Mouse (Mus musculus): ENCODE measurements at regions not wholly inside any gene's neighbourhood (a gene's known extent, or its start where the extent isn't known, plus 50 kb on each side); places are given as distances from the start of the nearest gene placed in this dataset.

DNA sequence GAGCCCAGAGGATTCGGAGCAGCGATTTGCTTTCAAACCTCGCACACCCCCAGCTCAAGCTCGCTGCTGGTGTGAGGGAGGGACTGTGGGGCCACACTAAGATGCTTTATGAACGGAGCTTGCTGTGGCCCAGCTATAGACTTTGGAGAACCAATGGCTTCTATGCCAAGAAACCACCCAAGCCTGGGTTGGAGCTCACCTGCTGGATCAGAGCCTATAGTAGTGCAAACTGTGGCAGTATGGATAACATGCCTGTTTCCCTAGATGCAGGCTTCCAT, 142.5 kb upstream of the A230072I06Rik start:
- DNase-seq (ENCODE audit: low spot score in 2 of 2): no peak

GRCm38 (mm10) chr8:12137496-12137895, 141.1 kb upstream of the A230072I06Rik start:
- no peak for DNase-seq (ENCODE audit: low spot score in 2 of 2)

GRCm38 (mm10) chr8:12137913-12138312, 140.7 kb upstream of the A230072I06Rik start:
- no peak for DNase-seq (ENCODE audit: low spot score in 2 of 2)

DNA sequence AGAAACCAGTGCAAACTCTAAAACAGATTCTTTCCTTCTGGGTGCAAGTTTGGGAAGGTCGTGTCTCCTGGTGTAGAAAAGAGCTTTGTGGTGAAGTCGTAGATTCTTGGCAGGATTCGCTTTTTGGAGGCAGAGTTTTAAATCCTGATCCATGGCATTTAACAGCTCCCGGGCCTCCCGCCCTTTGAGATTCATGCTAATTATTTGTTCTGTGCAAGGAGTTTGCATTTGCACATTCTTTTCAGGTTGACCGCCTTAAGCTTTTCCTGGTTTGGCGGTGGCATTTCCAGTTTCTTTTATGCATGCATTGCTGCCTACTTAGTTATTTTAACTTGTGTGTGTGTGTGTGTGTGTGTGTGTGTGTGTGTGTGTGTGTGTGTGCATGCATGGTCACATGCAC, 126.9 kb upstream of the A230072I06Rik start:
- no peak for DNase-seq (ENCODE audit: low spot score in 2 of 2)

DNA sequence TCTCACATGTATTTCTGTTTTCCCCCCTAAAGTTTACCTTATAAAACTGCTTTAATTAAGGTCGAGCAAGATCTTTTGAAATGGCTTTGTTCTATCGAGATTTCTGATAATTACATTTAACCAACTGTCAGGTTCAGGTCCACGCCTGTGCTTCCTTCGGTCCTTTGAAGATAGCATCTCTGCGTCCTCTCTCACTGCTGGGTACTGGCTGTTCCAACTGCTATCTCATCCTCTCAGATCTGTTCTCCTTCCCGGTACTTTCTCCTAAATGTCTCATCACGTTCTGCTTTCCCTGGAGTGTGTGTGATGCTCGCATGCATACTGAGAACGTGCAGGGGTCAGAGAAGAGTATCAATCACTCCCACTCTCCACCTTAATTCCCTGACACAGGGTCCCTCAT, 125.8 kb upstream of the A230072I06Rik start:
- no peak for DNase-seq (ENCODE audit: low spot score in 2 of 2)

- DNase-seq (ENCODE audit: low spot score in 2 of 2): no peak
Measured at GRCm38 (mm10) chr8:12156893-12157292, 121.7 kb upstream of the A230072I06Rik start.

DNA sequence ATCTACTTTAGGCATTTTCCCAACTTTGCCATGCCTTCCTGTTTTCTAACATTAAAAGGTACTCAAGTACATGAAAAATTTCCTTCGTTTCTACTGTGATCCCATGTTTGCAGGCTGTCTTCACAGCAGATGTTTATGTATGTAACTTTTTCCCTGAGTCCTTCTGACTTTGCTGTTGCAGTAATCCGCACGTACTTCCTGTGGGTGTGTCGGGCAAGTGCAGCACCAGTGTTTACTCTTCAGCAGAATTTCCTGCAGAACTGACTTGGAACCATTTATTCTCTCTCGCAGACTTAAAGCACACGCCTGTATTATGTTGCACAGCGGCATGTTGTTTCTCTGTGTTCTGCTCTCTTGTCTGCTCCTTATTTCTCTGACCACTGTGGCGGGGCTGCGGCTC, 120.4 kb upstream of the A230072I06Rik start:
- no peak for DNase-seq (ENCODE audit: low spot score in 2 of 2)

GRCm38 (mm10) chr8:12162921-12163705, 115.5 kb upstream of the A230072I06Rik start:
- no peak for DNase-seq (ENCODE audit: low spot score in 2 of 2)

- no peak for DNase-seq (ENCODE audit: low spot score in 2 of 2)
Measured at GRCm38 (mm10) chr8:12165487-12166152, 113.0 kb upstream of the A230072I06Rik start.

GRCm38 (mm10) chr8:12171788-12172187, 106.8 kb upstream of the A230072I06Rik start:
- no peak for DNase-seq (ENCODE audit: low spot score in 2 of 2)

- no peak for DNase-seq (ENCODE audit: low spot score in 2 of 2)
Measured at GRCm38 (mm10) chr8:12175496-12175895, 103.1 kb upstream of the A230072I06Rik start.

DNA sequence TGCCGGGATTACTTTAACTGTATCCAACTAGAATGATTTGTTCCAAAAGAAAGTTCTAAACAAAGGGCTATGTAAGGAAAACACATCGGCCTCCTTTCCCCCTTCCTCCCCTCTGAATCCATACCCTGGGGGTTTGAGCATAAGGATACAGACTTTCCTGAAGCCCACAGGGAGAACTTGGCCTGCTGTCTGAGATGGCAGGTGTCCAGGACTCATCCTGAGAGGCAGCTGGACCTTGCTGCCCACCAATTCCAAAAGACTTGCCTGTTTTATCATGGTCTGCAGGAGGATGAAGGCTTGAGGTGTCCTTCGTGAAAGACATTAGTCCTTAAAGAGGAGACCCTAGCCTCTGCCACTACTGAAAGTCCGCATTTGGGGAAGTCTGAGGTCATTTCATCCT, 94.0 kb upstream of the A230072I06Rik start:
- no peak for DNase-seq (ENCODE audit: low spot score in 2 of 2)

DNA sequence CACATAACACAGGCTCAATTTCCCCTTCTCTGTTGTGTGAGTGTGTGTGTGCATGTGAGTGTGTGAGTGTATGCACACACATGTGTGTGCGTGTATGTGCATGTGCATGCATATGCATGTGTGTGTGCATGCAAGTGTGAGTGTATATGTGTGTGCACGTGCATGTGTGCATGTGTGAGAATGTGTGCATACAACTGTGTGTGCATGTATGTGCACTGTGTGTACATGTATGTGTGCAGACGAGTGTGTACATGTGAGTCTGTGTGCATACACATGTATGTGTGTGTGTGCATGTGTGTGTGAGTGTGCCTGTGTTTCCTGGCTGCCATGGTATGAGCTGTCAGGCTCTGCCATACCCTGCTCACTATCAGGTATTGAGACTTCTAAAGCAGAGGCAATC, 91.3 kb upstream of the A230072I06Rik start:
- no peak for DNase-seq (ENCODE audit: low spot score in 2 of 2)

DNA sequence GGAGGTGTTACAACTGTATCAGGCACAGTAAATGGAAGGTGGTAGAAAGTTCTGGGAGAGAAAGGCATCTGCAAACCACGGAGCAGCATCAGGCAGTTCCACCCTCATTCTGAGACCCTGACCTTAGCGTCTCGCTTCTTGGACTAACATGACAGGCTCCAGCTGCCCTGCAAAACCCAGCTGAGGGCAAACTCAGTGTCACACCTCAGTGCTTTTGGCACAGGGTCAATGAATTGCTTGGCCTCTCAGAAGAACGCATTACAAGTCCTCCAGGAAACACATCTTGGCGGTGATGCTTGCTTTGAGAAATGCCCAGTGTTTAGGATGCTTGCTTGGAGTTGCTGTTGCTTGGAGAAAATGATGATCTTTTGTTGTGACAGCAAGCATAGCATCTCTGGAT, 90.2 kb upstream of the A230072I06Rik start:
- DNase-seq (ENCODE audit: low spot score in 2 of 2): no peak

DNA sequence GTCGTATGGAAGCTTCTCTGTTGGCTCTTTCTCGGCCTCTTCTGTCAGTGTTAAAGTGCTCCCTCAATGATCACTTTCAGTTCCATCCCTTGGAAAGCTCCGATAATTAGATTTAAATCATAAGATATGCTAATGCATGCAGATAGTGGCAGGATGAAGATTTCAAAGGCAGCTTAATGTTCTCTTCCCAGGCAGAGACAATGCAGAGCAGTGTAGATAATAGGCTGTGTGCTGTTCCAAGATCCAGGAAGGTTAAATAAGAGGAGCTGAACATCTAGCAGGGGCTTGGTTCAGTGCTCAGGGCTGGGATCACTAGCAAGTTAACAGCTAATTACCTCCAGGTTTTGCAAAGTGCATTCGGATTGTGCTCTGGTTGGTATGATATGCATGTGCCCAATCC, 89.7 kb upstream of the A230072I06Rik start:
- DNase-seq (ENCODE audit: low spot score in 2 of 2): no peak

DNA sequence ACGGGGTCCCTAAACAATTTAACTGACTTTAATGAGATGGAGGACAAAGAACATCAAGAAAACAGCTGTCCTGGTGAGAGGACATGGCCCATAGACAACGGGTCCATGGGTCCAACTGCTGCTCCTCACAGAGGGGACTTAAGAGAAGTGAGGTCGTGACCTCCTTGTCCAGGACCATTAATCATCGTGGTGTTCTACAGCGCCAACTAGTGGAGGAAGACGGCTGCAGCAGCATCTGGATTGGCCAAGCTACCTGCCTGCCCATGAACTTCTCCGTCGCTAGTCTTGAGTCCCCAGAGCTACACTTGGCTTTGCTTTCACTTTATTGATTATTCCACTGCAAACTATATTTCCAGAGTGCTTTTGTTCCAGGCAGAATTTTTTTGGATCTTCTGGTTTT, 86.6 kb upstream of the A230072I06Rik start:
- no peak for DNase-seq (ENCODE audit: low spot score in 2 of 2)

DNA sequence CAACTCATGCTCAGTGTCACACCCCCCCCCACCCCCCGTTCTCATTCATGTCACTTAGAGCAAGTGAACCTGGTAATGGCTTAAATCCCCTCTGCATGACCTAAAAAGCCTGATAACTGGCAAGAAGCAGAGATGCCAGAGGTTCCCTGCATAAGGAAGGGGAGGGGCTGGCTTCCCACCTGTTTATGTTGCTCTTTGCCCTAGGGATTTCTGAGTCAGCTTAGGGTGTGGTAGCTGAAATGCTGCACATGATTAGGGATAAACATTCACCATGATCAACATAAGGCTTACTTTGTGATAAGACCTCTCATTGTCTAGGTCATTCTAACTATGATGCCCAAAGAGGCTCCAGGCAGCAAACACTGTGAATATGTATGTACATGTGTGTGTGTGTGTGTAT, 72.7 kb upstream of the A230072I06Rik start:
- DNase-seq (ENCODE audit: low spot score in 2 of 2): no peak

- DNase-seq (ENCODE audit: low spot score in 2 of 2): no peak
Measured at GRCm38 (mm10) chr8:12207412-12207811, 71.2 kb upstream of the A230072I06Rik start.

DNA sequence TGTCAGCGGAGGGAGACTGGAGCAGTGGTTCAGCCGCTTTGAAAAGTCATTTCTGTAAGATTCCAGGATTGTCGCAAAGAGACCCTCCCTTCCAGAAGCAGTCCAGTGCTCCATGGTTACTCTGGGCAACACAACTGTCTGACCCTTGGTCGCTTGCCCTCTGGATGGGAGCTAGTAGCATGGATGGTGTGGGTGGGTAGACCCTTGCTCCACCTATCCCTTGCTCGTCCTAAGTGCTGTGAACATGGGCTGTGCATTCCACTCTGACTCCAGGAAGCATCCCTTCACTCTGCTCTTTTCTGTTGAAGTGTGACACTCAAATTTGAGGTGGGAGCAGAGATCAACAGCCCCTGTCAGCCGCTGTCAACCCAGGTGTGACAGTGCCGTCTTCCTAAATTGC, 64.8 kb upstream of the A230072I06Rik start:
- no peak for DNase-seq (ENCODE audit: low spot score in 2 of 2)

DNA sequence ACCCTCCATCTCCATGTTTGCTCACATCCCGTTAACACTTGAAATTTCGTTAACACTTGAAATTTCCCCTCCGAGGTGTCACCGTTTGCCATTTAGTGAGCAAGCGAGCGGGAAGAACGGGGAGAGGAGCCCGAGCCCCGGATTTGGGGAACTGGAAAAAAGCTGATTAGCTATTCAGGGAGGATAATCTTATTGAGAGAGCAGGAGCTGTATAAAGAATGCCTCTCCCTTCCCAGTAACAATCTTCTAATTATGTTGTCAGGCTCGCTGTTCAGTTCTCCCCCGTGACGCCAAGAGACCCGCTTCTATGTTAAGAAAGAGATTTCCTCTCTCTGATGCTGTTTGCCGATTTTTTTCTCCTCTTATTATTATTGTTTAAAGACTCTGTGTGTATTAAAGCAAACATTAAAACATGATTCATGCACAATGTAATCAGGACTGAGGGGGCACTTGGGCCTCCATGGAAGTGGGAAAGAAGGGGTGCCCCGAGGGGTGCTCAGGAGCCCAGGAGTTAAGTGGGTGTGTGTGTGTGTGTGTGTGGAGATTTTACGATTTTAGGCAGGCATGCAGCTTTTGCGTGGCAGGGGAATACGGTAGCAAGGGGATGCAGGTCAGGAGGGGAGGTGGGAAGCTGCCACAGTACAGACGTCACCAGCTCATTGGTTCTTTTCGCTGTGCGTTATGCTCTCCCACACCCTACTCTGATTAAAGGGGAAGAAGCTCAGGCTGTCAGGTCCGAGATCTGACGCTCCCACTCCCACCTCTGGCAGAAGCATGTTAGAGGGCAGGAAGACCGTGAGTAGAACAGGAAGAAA, 64.2 kb upstream of the A230072I06Rik start:
- DNase-seq (ENCODE audit: low spot score in 2 of 2): no peak

- no peak for DNase-seq (ENCODE audit: low spot score in 2 of 2)
Measured at GRCm38 (mm10) chr8:12221506-12221905, 57.1 kb upstream of the A230072I06Rik start.

DNA sequence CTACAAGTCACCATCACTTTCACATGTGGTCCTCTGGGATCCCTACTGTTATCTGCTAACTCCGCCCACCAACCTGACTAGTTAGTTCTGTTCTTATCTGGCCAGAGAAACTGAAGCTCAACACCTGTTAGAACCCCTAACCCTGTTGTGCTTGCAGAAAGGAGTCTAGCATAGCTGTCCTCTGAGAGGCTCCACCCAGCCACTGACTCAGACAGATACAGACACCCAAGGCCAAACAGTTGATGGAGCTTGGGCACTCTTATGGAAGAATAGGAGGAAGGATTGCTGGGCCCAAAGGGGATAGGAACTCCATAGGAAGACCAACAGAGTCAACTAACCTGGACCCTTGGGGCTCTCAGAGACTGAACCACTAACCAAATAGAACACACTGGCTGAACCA, 55.2 kb upstream of the A230072I06Rik start:
- no peak for DNase-seq (ENCODE audit: low spot score in 2 of 2)
